Mouse (Mus musculus) limb, embryonic 11.5 days (tissue): Measurements from ENCODE around the gene Ngrn. TPM values are rescaled to one million over a fixed set of nuclear protein-coding genes. Genes with fewer than 3 reads are reported as not detected.

Experiments used
- ATAC-seq: fragments of 200-750 bp; cut with Nextera tagmentation; 2 replicates; pipeline ENCODE4 v1.8.0; 2017; ENCODE audit warnings: low read depth; ENCODE audit not compliant: insufficient number of reproducible peaks, low FRiP score, low TSS enrichment
- DNase-seq: peaks from one replicate; pipeline ENCODE4 v3.0.0-alpha.2; 2015; ENCODE audit warnings: low spot score
- H3K27ac ChIP-seq: fragments of 300-500 bp; sonication (generic); replicated peaks from 2 replicates; pipeline ENCODE4 v1.5.1; 2014; ENCODE audit warnings: low read depth, mild to moderate bottlenecking, low read length
- H3K27me3 ChIP-seq: fragments of 300-500 bp; sonication (generic); 2 replicates; pipeline ENCODE4 v1.6.1; 2014; ENCODE audit warnings: mild to moderate bottlenecking, low read length, mixed read lengths; ENCODE audit not compliant: control insufficient read depth, insufficient read depth
- H3K36me3 ChIP-seq: fragments of 300-500 bp; sonication (generic); 2 replicates; pipeline ENCODE4 v1.6.1; 2014; ENCODE audit warnings: mild to moderate bottlenecking, low read length, moderate library complexity, mixed read lengths; ENCODE audit not compliant: control insufficient read depth, insufficient read depth
- H3K4me1 ChIP-seq: fragments of 300-500 bp; sonication (generic); 2 replicates; pipeline ENCODE4 v1.6.1; 2014; ENCODE audit warnings: low read length, mixed read lengths; ENCODE audit not compliant: control insufficient read depth, insufficient read depth
- H3K4me2 ChIP-seq: fragments of 300-500 bp; sonication (generic); 2 replicates; pipeline ENCODE4 v1.6.1; 2014; ENCODE audit warnings: low read depth, mild to moderate bottlenecking, moderate library complexity; ENCODE audit not compliant: severe bottlenecking
- H3K4me3 ChIP-seq: fragments of 300-500 bp; sonication (generic); 2 replicates; pipeline ENCODE4 v1.5.1; 2014; ENCODE audit warnings: low read depth, low read length
- H3K9ac ChIP-seq: fragments of 300-500 bp; sonication (generic); 2 replicates; pipeline ENCODE4 v1.6.1; 2014; ENCODE audit warnings: mild to moderate bottlenecking, low read length
- H3K9me3 ChIP-seq: fragments of 300-500 bp; sonication (generic); 2 replicates; pipeline ENCODE4 v1.6.1; 2016; ENCODE audit warnings: low read length; ENCODE audit not compliant: control insufficient read depth
- WGBS: fragments of 180-500 bp; shearing (Covaris S2); extraction: QIAGEN DNeasy Blood & Tissue Kit; methylation state at CpG from one replicate; pipeline ENCODE4 v1.1.7; 2014; 5-methylcytosine and 5-hydroxymethylcytosine counted together
- polyA plus RNA-seq: library from polyadenylated mRNA; unstranded; fragments of >200 nt; fragmentation: Nextera tagmentation; extraction: Ambion mirVana; gene quantifications from 2 replicates; pipeline ENCODE4 v1.2.1, GENCODE M21; 2014

Ngrn gene
- polyA plus RNA-seq, 1 experiment from 2014 or later: 49.0 TPM

DNA sequence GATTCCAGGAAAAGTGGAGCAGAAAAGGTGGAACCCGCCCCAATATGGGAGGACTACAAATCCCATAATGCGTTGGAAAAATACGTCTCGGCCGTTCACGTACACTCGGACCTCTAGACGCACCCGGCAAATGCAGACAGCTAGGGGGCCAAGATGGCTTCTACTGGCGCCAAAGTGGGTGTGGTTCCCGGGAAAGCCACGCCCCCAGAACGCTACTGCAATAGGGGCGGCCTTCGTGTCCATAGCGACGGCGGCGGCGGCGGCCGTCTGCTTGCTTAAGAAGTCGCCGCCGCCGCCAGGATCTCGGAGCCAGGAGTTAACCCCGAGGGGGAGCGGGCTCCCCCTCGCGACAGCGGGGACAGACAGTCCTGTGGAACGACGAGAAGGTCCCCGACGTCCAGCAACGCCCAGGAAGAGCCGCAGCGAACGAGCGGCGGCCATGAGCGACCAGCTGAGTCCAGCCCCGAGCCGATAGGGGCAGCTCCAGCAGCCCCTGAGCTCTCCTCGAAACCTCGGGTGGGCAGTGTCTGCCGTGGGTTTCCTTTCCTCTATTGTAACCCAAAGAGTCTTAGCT, 14.8 kb upstream of the Ngrn start, which contains the start of gene Ttll13:
TSS of gene Ttll13 (plus strand) at position 229 of the 574 bp plus-strand sequence.
- Histone ChIP-seq H3K9ac (peak within 1 kb of the TSS; percentile 66), H3K27ac (no peak within 1 kb of the TSS)
- under 1% methylated on average over 48 of the region's 48 CpGs for WGBS

DNA sequence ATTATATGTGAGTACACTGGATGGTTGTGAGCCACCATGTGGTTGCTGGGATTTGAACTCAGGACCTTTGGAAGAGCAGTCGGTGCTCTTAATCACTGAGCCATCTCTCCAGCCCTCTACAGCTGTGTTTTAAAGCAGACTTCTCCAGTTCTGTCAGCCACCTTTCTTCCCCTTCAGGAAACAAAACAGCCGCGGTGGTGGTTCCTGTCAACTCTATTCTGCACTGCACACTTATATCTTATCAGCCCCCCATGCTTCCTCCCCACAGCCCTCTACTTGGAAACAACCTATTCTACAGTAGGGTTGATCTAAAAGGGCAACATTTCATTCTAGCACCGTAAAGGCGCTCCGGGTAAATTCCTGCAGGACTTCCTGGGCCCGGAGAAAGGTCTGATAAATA, 14.2 kb upstream of the Ngrn start:
- Histone ChIP-seq H3K4me3 (no peak overlapping the region), H3K9ac (no peak overlapping the region), H3K27me3 (no peaks in the 10 kb centered on the region), H3K9me3 (no peaks in the 10 kb centered on the region), H3K4me1 (no peaks in the 10 kb centered on the region), H3K27ac (no peak overlapping the region), H3K36me3 (no peaks in the 10 kb centered on the region), H3K4me2 (peak overlapping the region; percentile 47)
- ATAC-seq: no peak
- WGBS: 68% methylated on average over 7 of the region's 7 CpGs
- no peak for DNase-seq

More for the DNA sequence above, 14.8 kb upstream of the Ngrn start, which contains the start of gene Ttll13:
- DNase-seq: peak; percentile 99
- ATAC-seq: peak; percentile 95
- peak within 1 kb of the TSS; percentile 47 for H3K4me2 ChIP-seq
- H3K36me3 ChIP-seq: no peaks in the 10 kb centered on the region
- no peaks in the 10 kb centered on the region for H3K4me1 ChIP-seq
- no peaks in the 10 kb centered on the region for H3K27me3 ChIP-seq
- no peaks in the 10 kb centered on the region for H3K9me3 ChIP-seq
- peak within 1 kb of the TSS; percentile 50 for H3K4me3 ChIP-seq

- no peak overlapping the region for H3K4me3 ChIP-seq
- no peak overlapping the region for H3K9ac ChIP-seq
- H3K27me3 ChIP-seq: no peaks in the 10 kb centered on the region
- H3K27ac ChIP-seq: no peak overlapping the region
- no peaks in the 10 kb centered on the region for H3K9me3 ChIP-seq
- no peaks in the 10 kb centered on the region for H3K4me1 ChIP-seq
- DNase-seq (no peak), ATAC-seq (no peak)
- H3K36me3 ChIP-seq: no peaks in the 10 kb centered on the region
- 80% methylated on average over 7 of the region's 7 CpGs for WGBS
- H3K4me2 ChIP-seq: no peak overlapping the region
Measured at GRCm38 (mm10) chr7:80252437-80252836, 8.6 kb upstream of the Ngrn start.

GRCm38 (mm10) chr7:80252886-80253285, 8.1 kb upstream of the Ngrn start:
- 85% methylated on average over 11 of the region's 11 CpGs for WGBS
- H3K27ac ChIP-seq: no peak overlapping the region
- no peak for DNase-seq

GRCm38 (mm10) chr7:80255981-80256380, 5.0 kb upstream of the Ngrn start:
- H3K27ac ChIP-seq: no peak overlapping the region
- 76% methylated on average over 2 of the region's 2 CpGs for WGBS
- ATAC-seq: no peak

More at GRCm38 (mm10) chr7:80252886-80253285, 8.1 kb upstream of the Ngrn start:
- no peaks in the 10 kb centered on the region for H3K4me1 ChIP-seq
- no peak overlapping the region for H3K4me2 ChIP-seq
- no peak overlapping the region for H3K9ac ChIP-seq
- H3K27me3 ChIP-seq: no peaks in the 10 kb centered on the region
- no peak overlapping the region for H3K4me3 ChIP-seq
- no peaks in the 10 kb centered on the region for H3K9me3 ChIP-seq
- no peak for ATAC-seq
- no peaks in the 10 kb centered on the region for H3K36me3 ChIP-seq

DNA sequence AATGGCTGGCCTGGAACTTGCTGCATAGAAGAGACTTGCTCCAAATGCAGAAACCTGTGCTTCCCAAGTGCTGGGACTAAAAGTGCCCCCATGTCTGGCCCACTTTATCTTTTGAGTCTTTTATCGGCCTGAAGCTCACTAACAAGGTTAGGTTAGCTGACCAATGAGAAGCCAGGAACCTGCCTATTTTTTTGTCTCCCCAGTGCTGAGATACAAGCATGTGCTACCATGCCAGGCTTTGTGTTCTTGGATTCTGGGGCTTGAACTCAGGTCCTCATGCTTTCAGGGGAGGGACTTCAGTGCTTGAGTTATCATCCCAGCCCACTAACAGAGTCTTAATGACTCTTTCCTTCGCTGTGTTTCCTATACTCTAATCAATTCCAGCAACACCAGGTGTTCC, 3.3 kb upstream of the Ngrn start:
- DNase-seq (no peak), ATAC-seq (no peak)
- no peaks in the 10 kb centered on the region for H3K27me3 ChIP-seq

More at GRCm38 (mm10) chr7:80255981-80256380, 5.0 kb upstream of the Ngrn start:
- Histone ChIP-seq H3K36me3 (no peaks in the 10 kb centered on the region), H3K27me3 (no peaks in the 10 kb centered on the region), H3K9ac (no peak overlapping the region), H3K9me3 (no peaks in the 10 kb centered on the region), H3K4me3 (no peak overlapping the region), H3K4me2 (no peak overlapping the region), H3K4me1 (no peaks in the 10 kb centered on the region)
- no peak for DNase-seq

DNA sequence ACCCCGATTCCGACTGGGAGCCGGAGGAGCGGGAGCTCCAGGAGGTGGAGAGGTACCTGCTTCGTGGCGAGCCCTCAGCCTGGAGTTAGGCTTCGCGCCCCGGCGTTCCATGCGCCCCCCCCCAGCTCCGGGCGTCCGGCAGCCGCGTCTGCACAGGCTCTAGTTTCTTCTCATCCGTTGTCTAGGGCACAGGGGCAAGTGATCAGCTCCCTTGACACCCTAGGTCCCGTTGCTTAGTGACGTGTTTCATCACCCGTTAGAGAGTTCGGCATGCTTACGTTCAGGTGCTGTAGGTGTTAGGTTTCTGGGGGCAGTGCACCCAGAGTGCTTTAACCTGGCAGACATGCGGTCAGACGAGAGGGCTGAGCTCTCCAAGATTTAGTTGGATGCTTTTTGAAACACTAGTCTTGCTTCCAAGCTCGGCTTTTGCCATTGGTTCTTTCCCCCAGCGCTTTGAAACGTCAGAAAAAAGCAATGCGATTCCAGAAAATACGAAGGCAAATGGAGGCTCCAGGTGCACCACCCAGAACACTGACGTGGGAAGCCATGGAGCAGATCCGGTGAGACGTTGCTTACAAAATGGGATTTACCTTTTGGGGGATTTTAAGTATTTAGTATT, 466 bp downstream of the Ngrn start:
- Histone ChIP-seq H3K9me3 (no peaks in the 10 kb centered on the region), H3K4me2 (peak overlapping the region; percentile 76), H3K4me1 (0 out of 2 replicates have a peak, but pooled peaks cover 5% of the 10 kb centered on the region), H3K4me3 (peak overlapping the region; percentile 96), H3K9ac (peak overlapping the region; percentile 79), H3K27ac (peak overlapping the region; percentile 38; the same call in 1 of the 2 replicates), H3K27me3 (no peaks in the 10 kb centered on the region), H3K36me3 (peaks cover 6% of the 10 kb centered on the region)
- DNase-seq (no peak), ATAC-seq (peak; percentile 37; the same call in 1 of the 2 replicates)
- WGBS: 2% methylated on average over 31 of the region's 32 CpGs

More for the DNA sequence above, 3.3 kb upstream of the Ngrn start:
- Histone ChIP-seq H3K36me3 (no peaks in the 10 kb centered on the region), H3K4me2 (no peak overlapping the region), H3K9ac (no peak overlapping the region), H3K4me1 (0 out of 2 replicates have a peak, but pooled peaks cover 5% of the 10 kb centered on the region), H3K9me3 (no peaks in the 10 kb centered on the region), H3K27ac (no peak overlapping the region), H3K4me3 (no peak overlapping the region)
- 44% methylated on average over 2 of the region's 2 CpGs for WGBS

GRCm38 (mm10) chr7:80264606-80265005, 3.6 kb downstream of the Ngrn start:
- 94% methylated on average over 12 of the region's 12 CpGs for WGBS
- H3K27ac ChIP-seq: no peak overlapping the region
- no peak overlapping the region for H3K4me2 ChIP-seq
- no peak overlapping the region for H3K4me3 ChIP-seq
- no peaks in the 10 kb centered on the region for H3K9me3 ChIP-seq
- no peaks in the 10 kb centered on the region for H3K27me3 ChIP-seq
- no peak for DNase-seq
- H3K4me1 ChIP-seq: peaks cover 7% of the 10 kb centered on the region; the same call in 1 of the 2 replicates
- no peak overlapping the region for H3K9ac ChIP-seq
- no peak for ATAC-seq
- H3K36me3 ChIP-seq: peaks cover 6% of the 10 kb centered on the region
